Mouse (Mus musculus) lung, postnatal 14 days (tissue): ENCODE measurements around the gene Chid1.
"Not testable (repeated sequence)": the region's sequence is repeated elsewhere in the genome, so short reads cannot be mapped to it uniquely, and the experiment has no call there.

Source experiments
- DNase-seq: peaks from one replicate; pipeline ENCODE4 v3.0.0; 2021

Chid1 gene

GRCm38 (mm10) chr7:141460001-141460390 lies 79.7 kb downstream of the Chid1 start:
- DNase-seq = no peak

GRCm38 (mm10) chr7:141459301-141459711 lies 80.4 kb downstream of the Chid1 start:
- no peak for DNase-seq

GRCm38 (mm10) chr7:141458661-141459060 lies 81.0 kb downstream of the Chid1 start:
- DNase-seq = no peak

GRCm38 (mm10) chr7:141457986-141458660 lies 81.5 kb downstream of the Chid1 start:
- peak; percentile 73 for DNase-seq

GRCm38 (mm10) chr7:141457236-141457635 lies 82.4 kb downstream of the Chid1 start:
- no peak for DNase-seq

- DNase-seq = no peak
These were observed 82.9 kb downstream of the Chid1 start for GRCm38 (mm10) chr7:141456739-141457138.

- DNase-seq = peak; percentile 83
These were observed 83.9 kb downstream of the Chid1 start for GRCm38 (mm10) chr7:141455610-141456314.

GRCm38 (mm10) chr7:141454967-141455551 lies 84.6 kb downstream of the Chid1 start, which contains the start of gene Pnpla2:
TSS of gene Pnpla2 (plus strand) at chr7:141455198.
- DNase-seq = peak; percentile 98

GRCm38 (mm10) chr7:141453636-141454035 lies 86.0 kb downstream of the Chid1 start:
- no peak for DNase-seq

GRCm38 (mm10) chr7:141451928-141452327 lies 87.7 kb downstream of the Chid1 start:
- DNase-seq = no peak

- peak; percentile 92 for DNase-seq
These were observed 92.3 kb downstream of the Chid1 start, which contains the start of gene Rplp2 for GRCm38 (mm10) chr7:141447110-141447991. TSS of gene Rplp2 (plus strand) at chr7:141447370.

GRCm38 (mm10) chr7:141446374-141446773 lies 93.3 kb downstream of the Chid1 start:
- DNase-seq = not testable (repeated sequence)

GRCm38 (mm10) chr7:141443828-141444237 lies 95.8 kb downstream of the Chid1 start, which contains the start of gene Pidd1:
TSS of gene Pidd1 (minus strand) at chr7:141444025.
- DNase-seq = peak; percentile 69
